Mouse (Mus musculus) C3H10T1/2 (cell line): Measurements from ENCODE around the gene Ceacam14. TPM values are rescaled to one million over a fixed set of nuclear protein-coding genes. Genes with fewer than 3 reads are reported as not detected.

Source experiments
- polyA plus RNA-seq, 2 experiments: library from polyadenylated mRNA; unstranded; fragments of >200 nt; fragmentation: generic; extraction: Trizol; gene quantifications; one replicate each; pipeline ENCODE4 v1.2.1; 2012; ENCODE audit warnings: missing spikeins in 2 of 2

The Ceacam14 gene
- polyA plus RNA-seq, result not detected

GRCm38 (mm10) chr7:17812333-17812732, at the start of gene Ceacam14:
Ceacam14 (plus strand) TSS chr7:17812633.

Other genes starting within 250 kb of the Ceacam14 start
- gene Ceacam5, start 99.4 kb upstream of the Ceacam14 start, polyA plus RNA-seq, result not detected
- not detected for gene Gm5155, start 59.1 kb downstream of the Ceacam14 start, polyA plus RNA-seq
- gene Ceacam11, start 159.5 kb downstream of the Ceacam14 start, polyA plus RNA-seq, result not detected
- not detected for gene Ceacam13, start 197.3 kb downstream of the Ceacam14 start, polyA plus RNA-seq